Mouse (Mus musculus) heart, embryonic 11.5 days (tissue): ENCODE measurements around the gene Usp24. TPM values are rescaled to one million over a fixed set of nuclear protein-coding genes. Genes with fewer than 3 reads are reported as not detected.

Experiments used
- ATAC-seq: fragments of 200-750 bp; cut with Nextera tagmentation; replicated peaks from 2 replicates; pipeline ENCODE4 v1.8.0; 2017; ENCODE audit warnings: moderate library complexity; ENCODE audit not compliant: insufficient number of reproducible peaks, low FRiP score, low TSS enrichment
- H3K27ac ChIP-seq: fragments of 300-500 bp; sonication (generic); 2 replicates; pipeline ENCODE4 v1.5.1; 2014; ENCODE audit warnings: mild to moderate bottlenecking, low read depth, low read length
- H3K27me3 ChIP-seq: fragments of 300-500 bp; sonication (generic); 2 replicates; pipeline ENCODE4 v1.6.1; 2014; ENCODE audit warnings: mild to moderate bottlenecking, low read length, mixed read lengths; ENCODE audit not compliant: control insufficient read depth, insufficient read depth
- H3K36me3 ChIP-seq: fragments of 300-500 bp; sonication (generic); 2 replicates; pipeline ENCODE4 v1.6.1; 2014; ENCODE audit warnings: mild to moderate bottlenecking, low read length, moderate library complexity, mixed read lengths; ENCODE audit not compliant: control insufficient read depth, insufficient read depth
- H3K4me1 ChIP-seq: fragments of 300-500 bp; sonication (generic); 2 replicates; pipeline ENCODE4 v1.6.1; 2014; ENCODE audit warnings: low read length; ENCODE audit not compliant: control insufficient read depth, insufficient read depth
- H3K4me2 ChIP-seq: fragments of 300-500 bp; sonication (generic); 2 replicates; pipeline ENCODE4 v1.6.1; 2014; ENCODE audit warnings: mild to moderate bottlenecking, moderate library complexity
- H3K4me3 ChIP-seq: fragments of 300-500 bp; sonication (generic); 2 replicates; pipeline ENCODE4 v1.5.1; 2014; ENCODE audit warnings: low read depth, low read length
- H3K9ac ChIP-seq: fragments of 300-500 bp; sonication (generic); 2 replicates; pipeline ENCODE4 v1.6.1; 2014; ENCODE audit warnings: mild to moderate bottlenecking, low read depth, low read length, moderate library complexity
- H3K9me3 ChIP-seq: fragments of 300-500 bp; sonication (generic); replicated peaks from 2 replicates; pipeline ENCODE4 v1.6.1; 2016; ENCODE audit warnings: low read length; ENCODE audit not compliant: control insufficient read depth
- WGBS: fragments of 180-500 bp; shearing (Covaris S2); extraction: QIAGEN DNeasy Blood & Tissue Kit; methylation state at CpG from one replicate; pipeline ENCODE4 v1.1.7; 2014; ENCODE audit not compliant: insufficient replicate concordance; 5-methylcytosine and 5-hydroxymethylcytosine counted together
- polyA plus RNA-seq: library from polyadenylated mRNA; unstranded; fragments of >200 nt; fragmentation: Nextera tagmentation; extraction: Ambion mirVana; gene quantifications from 2 replicates; pipeline ENCODE4 v1.2.1, GENCODE M21; 2014

The Usp24 gene
- polyA plus RNA-seq, 1 experiment from 2014 or later: 10.7 TPM

DNA sequence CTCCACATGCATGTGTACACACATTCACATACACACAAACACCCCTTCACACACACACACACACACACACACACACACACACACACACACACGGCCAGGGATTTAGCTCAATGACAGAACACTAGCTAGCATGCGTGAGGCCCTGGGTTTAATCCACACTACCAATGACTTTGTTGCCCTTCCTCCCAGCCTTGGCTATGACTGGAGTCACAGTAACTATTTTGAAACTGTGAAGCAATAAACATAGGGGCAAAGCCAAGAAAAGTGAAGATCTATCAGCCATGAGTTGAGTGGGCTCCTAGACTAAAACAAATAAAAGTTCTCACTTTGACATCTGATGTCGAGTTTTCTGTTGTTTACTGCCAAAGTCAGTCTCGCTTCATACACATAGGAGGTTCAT lies 23.2 kb upstream of the Usp24 start:
- no peak for ATAC-seq
- Histone ChIP-seq H3K4me3 (no peak overlapping the region), H3K27me3 (no peaks in the 10 kb centered on the region), H3K9me3 (no peaks in the 10 kb centered on the region), H3K4me1 (no peaks in the 10 kb centered on the region), H3K27ac (no peak overlapping the region), H3K4me2 (no peak overlapping the region), H3K36me3 (no peaks in the 10 kb centered on the region), H3K9ac (no peak overlapping the region)
- WGBS: 72% methylated on average over 4 of the region's 4 CpGs

DNA sequence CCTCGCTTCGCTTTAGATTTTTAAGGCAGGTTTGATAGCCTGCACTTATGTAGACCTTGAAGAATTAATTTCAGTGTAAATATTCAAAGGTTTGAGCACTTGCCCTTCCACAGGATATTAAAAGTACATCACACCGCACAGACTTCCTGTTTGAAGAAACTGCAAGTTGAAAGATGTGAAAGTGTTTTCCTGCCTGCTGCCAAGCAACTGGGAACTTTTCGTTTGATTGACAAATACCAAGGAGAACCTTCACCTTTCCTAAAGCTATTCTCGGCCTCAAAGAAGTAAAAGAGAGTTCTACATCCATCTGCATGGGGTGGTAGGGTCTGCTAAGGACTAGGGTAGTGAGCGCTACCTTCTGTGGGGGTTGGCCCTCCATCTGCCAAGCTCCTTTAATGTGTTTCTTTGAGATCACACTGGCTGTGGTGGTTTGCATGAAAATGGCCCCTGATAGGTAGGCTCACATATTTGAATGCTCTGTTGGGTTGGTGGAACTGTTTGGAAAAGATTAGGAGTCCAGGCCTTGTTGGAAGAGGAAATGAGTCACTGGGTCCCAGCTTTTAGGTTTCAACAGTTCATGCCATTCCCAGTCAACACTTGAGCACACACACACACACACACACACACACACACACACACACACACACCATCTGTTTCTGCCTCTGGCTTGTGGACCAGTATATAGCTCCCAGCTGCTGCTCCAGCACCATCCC lies 22.5 kb upstream of the Usp24 start:
- H3K4me2 ChIP-seq: no peak overlapping the region
- peak; percentile 26; the same call in 1 of the 2 replicates for ATAC-seq
- H3K9me3 ChIP-seq: no peaks in the 10 kb centered on the region
- 66% methylated on average over 6 of the region's 6 CpGs for WGBS
- no peak overlapping the region for H3K4me3 ChIP-seq
- H3K9ac ChIP-seq: no peak overlapping the region
- H3K27ac ChIP-seq: no peak overlapping the region
- H3K4me1 ChIP-seq: no peaks in the 10 kb centered on the region
- no peaks in the 10 kb centered on the region for H3K36me3 ChIP-seq
- H3K27me3 ChIP-seq: no peaks in the 10 kb centered on the region

DNA sequence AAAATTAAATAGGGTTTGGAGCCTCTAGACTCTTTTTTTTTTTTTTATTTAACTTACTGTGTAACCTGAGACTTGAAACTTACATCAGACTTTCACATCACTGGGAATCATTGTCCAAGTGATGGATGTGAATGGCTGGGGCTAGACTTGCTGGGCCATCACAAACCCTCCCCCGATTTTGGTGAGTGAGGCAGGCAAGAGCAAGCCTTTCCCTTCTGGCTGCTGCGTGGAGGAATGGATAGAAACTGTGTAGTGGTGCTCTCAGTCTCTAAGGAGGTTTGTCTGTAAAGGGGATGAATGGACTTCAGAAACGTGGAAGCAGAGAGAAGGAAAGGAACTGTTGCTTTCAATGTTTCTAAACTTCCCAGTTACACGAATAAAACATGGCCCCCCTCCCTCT lies 20.3 kb upstream of the Usp24 start:
- no peak overlapping the region for H3K4me2 ChIP-seq
- 53% methylated on average over 4 of the region's 4 CpGs for WGBS
- H3K4me1 ChIP-seq: no peaks in the 10 kb centered on the region
- H3K27ac ChIP-seq: no peak overlapping the region
- H3K36me3 ChIP-seq: no peaks in the 10 kb centered on the region
- H3K9me3 ChIP-seq: no peaks in the 10 kb centered on the region
- no peak overlapping the region for H3K4me3 ChIP-seq
- no peak overlapping the region for H3K9ac ChIP-seq
- H3K27me3 ChIP-seq: no peaks in the 10 kb centered on the region
- no peak for ATAC-seq

DNA sequence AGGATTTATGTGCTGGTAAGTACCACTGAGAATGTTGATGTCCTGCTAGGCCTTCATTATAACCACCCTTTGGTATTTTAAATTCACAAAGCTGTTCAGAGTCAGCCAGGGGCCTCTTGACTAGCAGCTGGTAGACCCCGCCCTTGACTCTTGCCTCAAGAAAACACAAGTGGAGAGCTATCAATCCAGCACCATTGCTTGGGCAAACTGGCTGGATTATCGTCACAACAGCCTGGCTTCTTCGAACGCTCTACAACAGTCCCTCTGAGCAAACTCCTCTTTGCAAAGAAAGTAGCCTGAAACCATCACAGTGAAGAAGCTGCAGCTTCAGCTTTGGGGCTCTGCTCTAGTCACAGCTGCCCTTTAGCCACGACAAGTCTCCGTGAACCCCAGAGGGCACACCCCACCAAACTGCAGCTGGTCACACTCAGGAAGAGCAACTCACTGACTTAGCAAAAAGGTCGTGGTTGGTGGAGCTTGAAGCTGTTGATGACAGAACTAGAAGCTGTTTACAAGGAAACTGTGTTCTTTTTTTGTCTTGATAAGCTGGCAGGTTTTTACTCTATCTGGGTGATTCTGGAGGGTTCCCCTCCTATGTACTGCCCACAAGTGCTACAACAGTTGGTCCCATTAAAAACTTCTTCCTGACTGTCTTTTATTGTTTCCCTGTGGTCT lies 19.5 kb upstream of the Usp24 start:
- no peaks in the 10 kb centered on the region for H3K4me1 ChIP-seq
- H3K36me3 ChIP-seq: no peaks in the 10 kb centered on the region
- no peak overlapping the region for H3K9ac ChIP-seq
- WGBS: 77% methylated on average over 7 of the region's 7 CpGs
- no peak for ATAC-seq
- no peaks in the 10 kb centered on the region for H3K9me3 ChIP-seq
- H3K27ac ChIP-seq: no peak overlapping the region
- no peak overlapping the region for H3K4me2 ChIP-seq
- H3K27me3 ChIP-seq: no peaks in the 10 kb centered on the region
- H3K4me3 ChIP-seq: no peak overlapping the region

DNA sequence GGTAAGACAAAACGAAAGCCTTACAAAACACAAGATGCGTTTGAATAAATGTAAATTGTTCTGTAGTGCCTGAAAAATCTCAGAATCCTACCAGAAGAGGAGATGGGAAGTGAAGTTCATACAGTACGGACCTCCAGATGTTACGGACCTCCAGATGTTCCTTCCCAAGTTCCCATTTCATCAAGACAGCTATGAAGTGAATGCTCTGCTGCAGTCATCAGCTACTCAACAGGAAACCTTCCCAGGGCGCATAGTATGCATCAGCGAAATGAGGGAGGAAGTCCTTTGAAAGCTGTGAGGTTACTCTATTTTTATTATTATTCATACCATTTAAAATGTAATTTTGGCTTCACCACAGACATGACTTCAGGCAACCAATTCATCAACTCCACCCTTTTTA lies 14.7 kb upstream of the Usp24 start:
- H3K9me3 ChIP-seq: no peaks in the 10 kb centered on the region
- no peak for ATAC-seq
- no peaks in the 10 kb centered on the region for H3K36me3 ChIP-seq
- H3K27ac ChIP-seq: no peak overlapping the region
- H3K4me2 ChIP-seq: no peak overlapping the region
- 78% methylated on average over 6 of the region's 6 CpGs for WGBS
- no peak overlapping the region for H3K9ac ChIP-seq
- no peaks in the 10 kb centered on the region for H3K27me3 ChIP-seq
- no peaks in the 10 kb centered on the region for H3K4me1 ChIP-seq
- H3K4me3 ChIP-seq: no peak overlapping the region

DNA sequence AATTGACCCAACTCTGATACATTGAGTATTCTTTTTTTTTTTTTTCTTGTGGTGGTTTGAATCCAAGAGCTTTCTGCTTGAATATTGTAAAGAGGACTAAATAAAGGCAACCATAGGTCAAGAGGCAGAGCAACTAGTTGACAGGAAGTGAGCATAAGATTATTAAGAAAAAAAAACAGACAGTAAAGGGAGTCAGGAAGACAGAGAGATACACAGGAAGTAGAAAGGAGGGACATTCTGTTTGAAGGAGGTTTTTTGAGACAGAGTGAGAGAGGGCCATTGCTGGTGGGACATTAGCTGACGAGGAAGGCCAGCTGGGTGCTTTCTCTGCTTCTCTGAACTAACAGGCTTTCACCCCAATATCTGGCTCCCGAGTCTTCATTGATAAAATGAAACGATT lies 7.9 kb upstream of the Usp24 start:
- Histone ChIP-seq H3K4me3 (no peak overlapping the region), H3K9me3 (no peaks in the 10 kb centered on the region), H3K9ac (no peak overlapping the region), H3K4me2 (no peak overlapping the region), H3K4me1 (no peaks in the 10 kb centered on the region), H3K27me3 (no peaks in the 10 kb centered on the region), H3K27ac (no peak overlapping the region), H3K36me3 (no peaks in the 10 kb centered on the region)
- no peak for ATAC-seq
- WGBS: 81% methylated on average over 3 of the region's 3 CpGs

DNA sequence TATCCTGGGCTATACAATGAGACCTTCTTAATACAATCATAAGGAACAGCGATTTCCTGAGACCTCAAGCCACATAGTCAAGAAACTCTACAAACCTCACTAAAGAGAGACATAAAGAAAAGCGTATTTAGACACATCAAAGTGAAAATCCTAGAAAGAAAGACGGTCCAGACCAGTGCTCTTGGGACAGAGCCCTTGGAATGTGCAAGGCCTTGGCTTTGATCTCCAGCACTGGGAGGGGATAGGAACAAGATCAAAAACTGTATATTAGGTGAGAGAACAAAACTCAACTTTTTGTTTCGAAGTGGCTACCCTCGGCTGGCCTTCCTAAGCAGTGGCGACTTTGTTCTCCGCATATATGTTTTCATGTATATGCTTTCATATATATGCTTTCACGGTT lies 3.4 kb upstream of the Usp24 start:
- Histone ChIP-seq H3K4me2 (no peak overlapping the region), H3K36me3 (no peaks in the 10 kb centered on the region), H3K27me3 (no peaks in the 10 kb centered on the region), H3K4me1 (peaks cover 6% of the 10 kb centered on the region), H3K9me3 (no peaks in the 10 kb centered on the region), H3K9ac (no peak overlapping the region), H3K27ac (no peak overlapping the region), H3K4me3 (no peak overlapping the region)
- WGBS: 82% methylated on average over 8 of the region's 8 CpGs
- no peak for ATAC-seq

DNA sequence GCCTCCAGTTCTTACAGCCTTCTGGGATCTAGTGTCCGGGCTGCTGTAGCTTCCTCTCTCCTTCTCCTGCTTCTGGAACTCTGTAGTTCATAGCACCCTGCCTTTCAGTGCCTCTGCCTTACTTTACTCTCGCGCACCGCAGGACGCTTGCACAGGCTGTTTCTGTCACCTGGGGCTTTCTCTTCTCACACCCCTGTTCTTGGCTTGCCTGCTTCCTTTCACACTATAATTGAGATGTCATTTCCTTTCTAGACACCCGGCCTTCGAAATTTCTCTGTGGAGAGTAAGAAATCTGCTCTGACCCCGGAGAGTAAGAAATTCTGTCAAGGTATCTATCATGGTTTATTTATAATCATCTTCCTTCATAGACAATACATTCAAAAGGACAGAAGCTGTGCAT lies 2.9 kb upstream of the Usp24 start:
- WGBS: 85% methylated on average over 8 of the region's 8 CpGs
- ATAC-seq: no peak

DNA sequence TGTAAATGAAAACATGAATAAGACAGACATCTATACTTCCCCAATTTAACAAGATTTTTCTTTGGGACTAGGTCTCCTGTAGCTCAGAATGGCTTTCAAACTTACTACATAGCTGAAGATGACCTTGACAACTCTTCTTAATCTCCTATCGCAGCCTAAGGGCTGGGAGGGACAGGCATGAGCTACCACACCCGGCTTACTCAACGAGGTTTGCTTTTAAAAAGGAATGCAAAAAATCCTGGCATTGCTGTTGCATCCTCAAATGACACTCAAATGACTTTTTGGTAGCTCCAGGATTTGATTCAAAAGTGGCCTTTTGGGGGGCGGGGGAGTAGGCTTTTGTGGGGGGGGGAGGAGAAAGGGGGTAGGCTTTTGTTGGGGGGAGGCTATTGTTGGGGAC lies 2.1 kb upstream of the Usp24 start:
- Histone ChIP-seq H3K27me3 (no peaks in the 10 kb centered on the region), H3K4me2 (no peak overlapping the region), H3K36me3 (no peaks in the 10 kb centered on the region), H3K27ac (no peak overlapping the region), H3K9me3 (no peaks in the 10 kb centered on the region), H3K9ac (no peak overlapping the region), H3K4me3 (no peak overlapping the region), H3K4me1 (peaks cover 15% of the 10 kb centered on the region)
- no peak for ATAC-seq
- whole genome bisulfite sequencing: 30% methylated on average over 4 of the region's 4 CpGs

More for the DNA sequence above, 2.9 kb upstream of the Usp24 start:
- Histone ChIP-seq H3K36me3 (no peaks in the 10 kb centered on the region), H3K27me3 (no peaks in the 10 kb centered on the region), H3K27ac (no peak overlapping the region), H3K9me3 (no peaks in the 10 kb centered on the region), H3K4me2 (no peak overlapping the region), H3K4me1 (peaks cover 10% of the 10 kb centered on the region), H3K9ac (no peak overlapping the region), H3K4me3 (no peak overlapping the region)
